ENCODE assay signal across 8 mouse cellular contexts in genomic region chr8:111881591-111881990, GRCm38 (mm10). TPM values are rescaled to one million over a fixed set of nuclear protein-coding genes. Genes with fewer than 3 reads are reported as not detected.
DNase-seq lines count a peak whose midpoint lies in the region; ATAC-seq and TF ChIP-seq lines count a peak whose summit lies in the region.

No protein-coding gene starts in this region.

- WGBS in forebrain, embryonic 10.5 days = 9% methylated on average over 2 of the region's 2 CpGs
- 4% methylated on average over 2 of the region's 2 CpGs for WGBS in forebrain, embryonic 13.5 days
- WGBS in midbrain, embryonic 11.5 days = 3% methylated on average over 2 of the region's 2 CpGs
- WGBS in midbrain, embryonic 16.5 days = 2% methylated on average over 2 of the region's 2 CpGs
- 2% methylated on average over 2 of the region's 2 CpGs for WGBS in limb, embryonic 14.5 days

- H3K4me3 ChIP-seq in forebrain, embryonic 10.5 days = no peak overlapping the region
- H3K4me3 ChIP-seq in forebrain, embryonic 13.5 days = no peak overlapping the region
- H3K4me3 ChIP-seq in midbrain, embryonic 11.5 days (ENCODE audit: low read depth, low read length) = no peak overlapping the region
- no peak overlapping the region for H3K4me3 ChIP-seq in midbrain, embryonic 16.5 days (ENCODE audit: low read depth, low read length)
- H3K4me3 ChIP-seq in bone marrow macrophage, adult 2 months (ENCODE audit: insufficient read depth, low read length) = no peak overlapping the region
- no peak overlapping the region for H3K4me3 ChIP-seq in embryonic fibroblast, embryonic 13.5 days (ENCODE audit: insufficient read depth, low read length)
- no peak overlapping the region for H3K4me3 ChIP-seq in limb, embryonic 14.5 days (replicated peaks; ENCODE audit: low read length)

- DNase-seq in forebrain, embryonic 10.5 days (ENCODE audit: extremely low spot score, low spot score) = peak; percentile 39
- DNase-seq in midbrain, embryonic 11.5 days (ENCODE audit: low spot score, missing footprints) = peak; percentile 93
- peak; percentile 82 for DNase-seq in limb, embryonic 14.5 days (ENCODE audit: low spot score)
- DNase-seq in retina, postnatal 7 days (ENCODE audit: low read depth, low spot score) = peak; percentile 44

- TF ChIP-seq POLR2A in bone marrow macrophage, adult 2 months (IDR thresholded peaks at IDR 0.05; ENCODE audit: borderline replicate concordance, low read depth, low read length) = no peak
- no peak for TF ChIP-seq POLR2A in embryonic fibroblast, embryonic 13.5 days (IDR thresholded peaks at IDR 0.05; ENCODE audit: low read depth, low read length)
- no peak for TF ChIP-seq POLR2A in limb, embryonic 14.5 days (IDR thresholded peaks at IDR 0.05; ENCODE audit: borderline replicate concordance, extremely low read depth, insufficient read depth, insufficient read length)

- no peak overlapping the region for H3K4me2 ChIP-seq in forebrain, embryonic 13.5 days
- H3K4me2 ChIP-seq in midbrain, embryonic 11.5 days = no peak overlapping the region
- no peak overlapping the region for H3K4me2 ChIP-seq in midbrain, embryonic 16.5 days (ENCODE audit: low read length)
- no peak overlapping the region for H3K4me2 ChIP-seq in limb, embryonic 14.5 days (replicated peaks; ENCODE audit: low read depth, low read length, severe bottlenecking)

- no peaks in the 10 kb centered on the region for H3K36me3 ChIP-seq in forebrain, embryonic 10.5 days (replicated peaks)
- H3K36me3 ChIP-seq in forebrain, embryonic 13.5 days (ENCODE audit: poor library complexity, severe bottlenecking) = no peaks in the 10 kb centered on the region
- no peaks in the 10 kb centered on the region for H3K36me3 ChIP-seq in midbrain, embryonic 11.5 days (ENCODE audit: control insufficient read depth, insufficient read depth, low read length)
- no peaks in the 10 kb centered on the region for H3K36me3 ChIP-seq in midbrain, embryonic 16.5 days (ENCODE audit: control insufficient read depth, insufficient read depth, low read length)
- H3K36me3 ChIP-seq in limb, embryonic 14.5 days (ENCODE audit: control insufficient read depth, insufficient read depth, low read length) = no peaks in the 10 kb centered on the region

- no peaks in the 10 kb centered on the region for H3K9me3 ChIP-seq in forebrain, embryonic 10.5 days
- H3K9me3 ChIP-seq in forebrain, embryonic 13.5 days (replicated peaks) = no peaks in the 10 kb centered on the region
- H3K9me3 ChIP-seq in midbrain, embryonic 11.5 days (ENCODE audit: control insufficient read depth, low read length) = no peaks in the 10 kb centered on the region
- H3K9me3 ChIP-seq in midbrain, embryonic 16.5 days (replicated peaks; ENCODE audit: control insufficient read depth, low read length, poor library complexity, severe bottlenecking) = no peaks in the 10 kb centered on the region
- H3K9me3 ChIP-seq in limb, embryonic 14.5 days (ENCODE audit: control insufficient read depth, low read length) = no peaks in the 10 kb centered on the region

- H3K27ac ChIP-seq in forebrain, embryonic 10.5 days = no peak overlapping the region
- H3K27ac ChIP-seq in forebrain, embryonic 13.5 days = no peak overlapping the region
- H3K27ac ChIP-seq in midbrain, embryonic 11.5 days (ENCODE audit: low read depth, low read length) = no peak overlapping the region
- H3K27ac ChIP-seq in midbrain, embryonic 16.5 days (ENCODE audit: low read length) = no peak overlapping the region
- no peak overlapping the region for H3K27ac ChIP-seq in bone marrow macrophage, adult 2 months (ENCODE audit: insufficient read depth, low read depth, low read length)
- no peak overlapping the region for H3K27ac ChIP-seq in embryonic fibroblast, embryonic 13.5 days (ENCODE audit: insufficient read depth, low read length)
- no peak overlapping the region for H3K27ac ChIP-seq in limb, embryonic 14.5 days (replicated peaks; ENCODE audit: low read depth, low read length)

- ATAC-seq in forebrain, embryonic 13.5 days = no peak
- ATAC-seq in midbrain, embryonic 11.5 days (ENCODE audit: low FRiP score) = 0 out of 2 replicates have a peak, but pooled peaks have one; percentile 38
- ATAC-seq in midbrain, embryonic 16.5 days = no peak
- peak; percentile 24; the same call in 1 of the 2 replicates for ATAC-seq in limb, embryonic 14.5 days (ENCODE audit: low FRiP score, low read depth)

- peak; percentile 69 for TF ChIP-seq CTCF in bone marrow macrophage, adult 2 months (IDR thresholded peaks at IDR 0.05; ENCODE audit: low read depth, low read length)
- TF ChIP-seq CTCF in embryonic fibroblast, embryonic 13.5 days (IDR thresholded peaks at IDR 0.05; ENCODE audit: borderline replicate concordance, insufficient read depth, low read length) = peak; percentile 94

- H3K9ac ChIP-seq in forebrain, embryonic 13.5 days = no peak overlapping the region
- no peak overlapping the region for H3K9ac ChIP-seq in midbrain, embryonic 11.5 days (ENCODE audit: low read length)
- no peak overlapping the region for H3K9ac ChIP-seq in midbrain, embryonic 16.5 days (ENCODE audit: low read depth, low read length)
- no peak overlapping the region for H3K9ac ChIP-seq in limb, embryonic 14.5 days (ENCODE audit: low read depth, low read length, severe bottlenecking)

- peaks cover 5% of the 10 kb centered on the region for H3K27me3 ChIP-seq in forebrain, embryonic 10.5 days (ENCODE audit: poor library complexity, severe bottlenecking)
- H3K27me3 ChIP-seq in forebrain, embryonic 13.5 days = 0 out of 2 replicates have a peak, but pooled peaks cover 3% of the 10 kb centered on the region
- H3K27me3 ChIP-seq in midbrain, embryonic 11.5 days (ENCODE audit: control insufficient read depth, insufficient read depth, low read length) = no peaks in the 10 kb centered on the region
- no peaks in the 10 kb centered on the region for H3K27me3 ChIP-seq in midbrain, embryonic 16.5 days (ENCODE audit: control insufficient read depth, insufficient read depth, low read depth, low read length)
- no peaks in the 10 kb centered on the region for H3K27me3 ChIP-seq in limb, embryonic 14.5 days (ENCODE audit: control insufficient read depth, insufficient read depth, low read length)

- H3K4me1 ChIP-seq in forebrain, embryonic 10.5 days = no peaks in the 10 kb centered on the region
- H3K4me1 ChIP-seq in forebrain, embryonic 13.5 days = no peaks in the 10 kb centered on the region
- no peaks in the 10 kb centered on the region for H3K4me1 ChIP-seq in midbrain, embryonic 11.5 days (ENCODE audit: control insufficient read depth, insufficient read depth, low read length)
- H3K4me1 ChIP-seq in midbrain, embryonic 16.5 days (ENCODE audit: control insufficient read depth, insufficient read depth, low read length) = no peaks in the 10 kb centered on the region
- H3K4me1 ChIP-seq in bone marrow macrophage, adult 2 months (ENCODE audit: control insufficient read depth, insufficient read depth, low read length) = no peaks in the 10 kb centered on the region
- no peaks in the 10 kb centered on the region for H3K4me1 ChIP-seq in embryonic fibroblast, embryonic 13.5 days (ENCODE audit: control insufficient read depth, insufficient read depth, low read length)
- no peaks in the 10 kb centered on the region for H3K4me1 ChIP-seq in limb, embryonic 14.5 days (ENCODE audit: control insufficient read depth, insufficient read depth, low read length)

RNA-seq across cellular contexts. Expression of gene Tmem170, which starts 5.0 kb away (rescaled TPM):
- polyA plus RNA-seq in forebrain, embryonic 10.5 days (2016; fragmentation: Nextera tagmentation; extraction: Ambion mirVana) = 9.1 and 11.8 TPM in 2 replicates
- 6.7 and 6.8 TPM in 2 replicates for polyA plus RNA-seq in forebrain, embryonic 13.5 days (2015; fragmentation: Nextera tagmentation; extraction: Ambion mirVana)
- 6.8 and 7.2 TPM in 2 replicates for polyA plus RNA-seq in midbrain, embryonic 11.5 days (2014; fragmentation: Nextera tagmentation; extraction: Ambion mirVana)
- polyA plus RNA-seq in midbrain, embryonic 16.5 days (2015; fragmentation: Nextera tagmentation; extraction: Ambion mirVana) = 3.8 TPM in 2 replicates
- 2.6 and 3.3 TPM in 2 replicates for polyA plus RNA-seq in bone marrow macrophage, adult 2 months (2012; ENCODE audit: insufficient read depth, insufficient read length, missing spikeins)
- polyA plus RNA-seq in embryonic fibroblast, embryonic 13.5 days (2011; ENCODE audit: insufficient read length, low read depth, missing spikeins) = 2.6 and 3.2 TPM in 2 replicates
- 5.8 and 7.0 TPM in 2 replicates for polyA plus RNA-seq in limb, embryonic 14.5 days (2012; rRNA removed)
- 4.0 and 5.1 TPM in 2 replicates for polyA plus RNA-seq in limb, embryonic 14.5 days (2014; fragmentation: Nextera tagmentation; extraction: Ambion mirVana)

RNA-seq across cellular contexts. Expression of gene Cfdp1, which starts 27.5 kb away (rescaled TPM):
- polyA plus RNA-seq in forebrain, embryonic 10.5 days (2016; fragmentation: Nextera tagmentation; extraction: Ambion mirVana) = 234 and 248 TPM in 2 replicates
- polyA plus RNA-seq in forebrain, embryonic 13.5 days (2015; fragmentation: Nextera tagmentation; extraction: Ambion mirVana) = 184 and 193 TPM in 2 replicates
- 209 and 223 TPM in 2 replicates for polyA plus RNA-seq in midbrain, embryonic 11.5 days (2014; fragmentation: Nextera tagmentation; extraction: Ambion mirVana)
- polyA plus RNA-seq in midbrain, embryonic 16.5 days (2015; fragmentation: Nextera tagmentation; extraction: Ambion mirVana) = 222 and 233 TPM in 2 replicates
- 88.3 and 89.6 TPM in 2 replicates for polyA plus RNA-seq in bone marrow macrophage, adult 2 months (2012; ENCODE audit: insufficient read depth, insufficient read length, missing spikeins)
- polyA plus RNA-seq in embryonic fibroblast, embryonic 13.5 days (2011; ENCODE audit: insufficient read length, low read depth, missing spikeins) = 120 and 149 TPM in 2 replicates
- 50.4 and 129 TPM in 2 replicates for polyA plus RNA-seq in limb, embryonic 14.5 days (2012; rRNA removed)
- 210 and 219 TPM in 2 replicates for polyA plus RNA-seq in limb, embryonic 14.5 days (2014; fragmentation: Nextera tagmentation; extraction: Ambion mirVana)

RNA-seq across cellular contexts. Expression of gene Chst5, which starts 28.7 kb away (rescaled TPM):
- polyA plus RNA-seq in forebrain, embryonic 10.5 days (2016; fragmentation: Nextera tagmentation; extraction: Ambion mirVana) = 1.4 and 1.7 TPM in 2 replicates
- polyA plus RNA-seq in forebrain, embryonic 13.5 days (2015; fragmentation: Nextera tagmentation; extraction: Ambion mirVana) = 2.0 TPM in 2 replicates
- 2.4 TPM in 2 replicates for polyA plus RNA-seq in midbrain, embryonic 11.5 days (2014; fragmentation: Nextera tagmentation; extraction: Ambion mirVana)
- 2.7 and 4.1 TPM in 2 replicates for polyA plus RNA-seq in midbrain, embryonic 16.5 days (2015; fragmentation: Nextera tagmentation; extraction: Ambion mirVana)
- polyA plus RNA-seq in bone marrow macrophage, adult 2 months (2012; ENCODE audit: insufficient read depth, insufficient read length, missing spikeins) = not detected in 2 replicates
- polyA plus RNA-seq in embryonic fibroblast, embryonic 13.5 days (2011; ENCODE audit: insufficient read length, low read depth, missing spikeins) = 0.79 and 1.9 TPM in 2 replicates
- 11.7 and 17.0 TPM in 2 replicates for polyA plus RNA-seq in limb, embryonic 14.5 days (2012; rRNA removed)
- polyA plus RNA-seq in limb, embryonic 14.5 days (2014; fragmentation: Nextera tagmentation; extraction: Ambion mirVana) = 12.1 and 12.2 TPM in 2 replicates

RNA-seq across cellular contexts. Expression of gene Tmem231, which starts 52.1 kb away (rescaled TPM):
- 23.1 and 23.2 TPM in 2 replicates for polyA plus RNA-seq in forebrain, embryonic 10.5 days (2016; fragmentation: Nextera tagmentation; extraction: Ambion mirVana)
- polyA plus RNA-seq in forebrain, embryonic 13.5 days (2015; fragmentation: Nextera tagmentation; extraction: Ambion mirVana) = 14.6 and 14.8 TPM in 2 replicates
- 20.1 and 21.9 TPM in 2 replicates for polyA plus RNA-seq in midbrain, embryonic 11.5 days (2014; fragmentation: Nextera tagmentation; extraction: Ambion mirVana)
- 20.9 and 22.4 TPM in 2 replicates for polyA plus RNA-seq in midbrain, embryonic 16.5 days (2015; fragmentation: Nextera tagmentation; extraction: Ambion mirVana)
- 0.92 and 1.9 TPM in 2 replicates for polyA plus RNA-seq in bone marrow macrophage, adult 2 months (2012; ENCODE audit: insufficient read depth, insufficient read length, missing spikeins)
- 11.4 and 12.2 TPM in 2 replicates for polyA plus RNA-seq in embryonic fibroblast, embryonic 13.5 days (2011; ENCODE audit: insufficient read length, low read depth, missing spikeins)
- 16.3 and 19.8 TPM in 2 replicates for polyA plus RNA-seq in limb, embryonic 14.5 days (2012; rRNA removed)
- polyA plus RNA-seq in limb, embryonic 14.5 days (2014; fragmentation: Nextera tagmentation; extraction: Ambion mirVana) = 15.7 and 17.9 TPM in 2 replicates

RNA-seq across cellular contexts. Expression of gene Gabarapl2, which starts 58.9 kb away (rescaled TPM):
- 204 and 213 TPM in 2 replicates for polyA plus RNA-seq in forebrain, embryonic 10.5 days (2016; fragmentation: Nextera tagmentation; extraction: Ambion mirVana)
- polyA plus RNA-seq in forebrain, embryonic 13.5 days (2015; fragmentation: Nextera tagmentation; extraction: Ambion mirVana) = 456 and 479 TPM in 2 replicates
- 331 and 348 TPM in 2 replicates for polyA plus RNA-seq in midbrain, embryonic 11.5 days (2014; fragmentation: Nextera tagmentation; extraction: Ambion mirVana)
- 469 and 489 TPM in 2 replicates for polyA plus RNA-seq in midbrain, embryonic 16.5 days (2015; fragmentation: Nextera tagmentation; extraction: Ambion mirVana)
- 89.6 and 94.9 TPM in 2 replicates for polyA plus RNA-seq in bone marrow macrophage, adult 2 months (2012; ENCODE audit: insufficient read depth, insufficient read length, missing spikeins)
- polyA plus RNA-seq in embryonic fibroblast, embryonic 13.5 days (2011; ENCODE audit: insufficient read length, low read depth, missing spikeins) = 51.0 and 61.1 TPM in 2 replicates
- polyA plus RNA-seq in limb, embryonic 14.5 days (2012; rRNA removed) = 55.6 and 56.6 TPM in 2 replicates
- 148 and 163 TPM in 2 replicates for polyA plus RNA-seq in limb, embryonic 14.5 days (2014; fragmentation: Nextera tagmentation; extraction: Ambion mirVana)

Comparison
In these comparisons a context has a peak if more than half of its experiments do, and no peak if none do; other contexts are left out.
1. ATAC-seq: peak in midbrain, embryonic 11.5 days (single experiment) and limb, embryonic 14.5 days (single experiment); none in forebrain, embryonic 13.5 days (single experiment) and midbrain, embryonic 16.5 days (single experiment).
2. DNase-seq: peak in every context shown above with its lines; median percentile 93 in midbrain, embryonic 11.5 days; 82 in limb, embryonic 14.5 days; 44 in retina, postnatal 7 days; 39 in forebrain, embryonic 10.5 days.